Mouse (Mus musculus) olfactory bulb, adult 2 months (tissue): Measurements from ENCODE around the gene Eln.

Experiments used
- CTCF ChIP-seq: fragments of 200-500 bp; IDR thresholded peaks from 2 replicates; pipeline ENCODE4 v1.5.1; 2012; ENCODE audit warnings: low read depth, mild to moderate bottlenecking, low read length, moderate library complexity; ENCODE audit not compliant: insufficient read depth
- POLR2A ChIP-seq: fragments of 200-500 bp; IDR thresholded peaks from 2 replicates; pipeline ENCODE4 v1.6.1; 2012; ENCODE audit warnings: mild to moderate bottlenecking, low read depth, low read length, moderate library complexity; ENCODE audit not compliant: insufficient read depth

GRCm38 (mm10) chr5:134695539-134695938 lies 51.6 kb downstream of the Eln start:
- TF ChIP-seq CTCF (no peak), POLR2A (no peak)
